Mouse (Mus musculus) adrenal gland, postnatal 25 days (tissue): ENCODE data around the gene Cpped1. TPM values are rescaled to one million over a fixed set of nuclear protein-coding genes. Genes with fewer than 3 reads are reported as not detected.
A peak's percentile ranks its signal among the peaks of the same experiment; 100 is the strongest.

Experiments
- DNase-seq: peaks from one replicate; pipeline ENCODE4 v3.0.0; 2021; ENCODE audit warnings: mixed read lengths
- long read RNA-seq: library from polyadenylated mRNA; stranded (forward); transcript quantifications from one replicate; pipeline ENCODE4 v2.0.0, GENCODE M21; 2021
- total RNA-seq: library from RNA; stranded (reverse); gene quantifications from 2 replicates; pipeline ENCODE4 v1.2.3, GENCODE M21; 2021

The Cpped1 gene
- total RNA-seq = 41.9 and 50.3 TPM in 2 replicates
- long read RNA-seq, transcript Cpped1-202 (4 exons, 2,663 nt) = major isoform, 11 of 23 reads
- long read RNA-seq, partial matches to known transcripts = 9 of 23 reads
- long read RNA-seq, other reads (novel, unspliced or antisense) = 3 of 23 reads

- peak; percentile 87 for DNase-seq
These were observed at the start of gene Cpped1 for GRCm38 (mm10) chr16:11909035-11909591. Gene Cpped1, minus strand, starts transcription at chr16:11909445.

GRCm38 (mm10) chr16:11940477-11940876, 31.2 kb upstream of the Cpped1 start:
- DNase-seq = peak; percentile 27

- DNase-seq = no peak
These were observed 1.6 kb upstream of the Cpped1 start for GRCm38 (mm10) chr16:11910801-11911200.

GRCm38 (mm10) chr16:11909817-11910216, 572 bp upstream of the Cpped1 start:
- DNase-seq = no peak

GRCm38 (mm10) chr16:11908461-11909014, 707 bp downstream of the Cpped1 start:
- DNase-seq = no peak

GRCm38 (mm10) chr16:11907816-11908215, 1.4 kb downstream of the Cpped1 start:
- no peak for DNase-seq

- no peak for DNase-seq
These were observed 2.3 kb downstream of the Cpped1 start for GRCm38 (mm10) chr16:11906906-11907305.

- no peak for DNase-seq
These were observed 4.0 kb downstream of the Cpped1 start for GRCm38 (mm10) chr16:11905216-11905615.

GRCm38 (mm10) chr16:11902007-11902406, 7.2 kb downstream of the Cpped1 start:
- DNase-seq = no peak

- peak; percentile 28 for DNase-seq
These were observed 8.9 kb downstream of the Cpped1 start for GRCm38 (mm10) chr16:11900341-11900740.

- no peak for DNase-seq
These were observed 12.8 kb downstream of the Cpped1 start for GRCm38 (mm10) chr16:11896411-11896810.

GRCm38 (mm10) chr16:11894877-11895276, 14.4 kb downstream of the Cpped1 start:
- DNase-seq = peak; percentile 24

GRCm38 (mm10) chr16:11890186-11890585, 19.1 kb downstream of the Cpped1 start:
- DNase-seq = no peak

GRCm38 (mm10) chr16:11889741-11890140, 19.5 kb downstream of the Cpped1 start:
- no peak for DNase-seq

- no peak for DNase-seq
These were observed 27.4 kb downstream of the Cpped1 start for GRCm38 (mm10) chr16:11881795-11882194.

- no peak for DNase-seq
These were observed 28.8 kb downstream of the Cpped1 start for GRCm38 (mm10) chr16:11880461-11880860.

- DNase-seq = no peak
These were observed 30.0 kb downstream of the Cpped1 start for GRCm38 (mm10) chr16:11879196-11879595.

- DNase-seq = no peak
These were observed 34.0 kb downstream of the Cpped1 start for GRCm38 (mm10) chr16:11875227-11875626.

GRCm38 (mm10) chr16:11873292-11873691, 36.0 kb downstream of the Cpped1 start:
- no peak for DNase-seq

- no peak for DNase-seq
These were observed 40.8 kb downstream of the Cpped1 start for GRCm38 (mm10) chr16:11868486-11868885.

GRCm38 (mm10) chr16:11852716-11853605, 56.3 kb downstream of the Cpped1 start:
- DNase-seq = no peak

- no peak for DNase-seq
These were observed 60.1 kb downstream of the Cpped1 start for GRCm38 (mm10) chr16:11848990-11849658.
